Mouse (Mus musculus) neural tube, embryonic 14.5 days (tissue): ENCODE measurements around the gene Chp1. TPM values are rescaled to one million over a fixed set of nuclear protein-coding genes. Genes with fewer than 3 reads are reported as not detected.

Source experiments
- ATAC-seq: fragments of 200-750 bp; cut with Nextera tagmentation; 2 replicates; pipeline ENCODE4 v1.8.0; 2017; ENCODE audit warnings: low read depth, mild to moderate bottlenecking, moderate TSS enrichment, moderate library complexity
- H3K27ac ChIP-seq: fragments of 300-500 bp; sonication (generic); 2 replicates; pipeline ENCODE4 v1.5.1; 2014; ENCODE audit warnings: low read depth, mild to moderate bottlenecking, control low read depth, low read length, moderate library complexity, mixed read lengths
- H3K27me3 ChIP-seq: fragments of 300-500 bp; sonication (generic); 2 replicates; pipeline ENCODE4 v1.6.1; 2014; ENCODE audit warnings: low read length; ENCODE audit not compliant: control insufficient read depth, insufficient read depth
- H3K36me3 ChIP-seq: fragments of 300-500 bp; sonication (generic); 2 replicates; pipeline ENCODE4 v1.6.1; 2014; ENCODE audit warnings: low read length, mixed read lengths; ENCODE audit not compliant: control insufficient read depth, insufficient read depth
- H3K4me1 ChIP-seq: fragments of 300-500 bp; sonication (generic); 2 replicates; pipeline ENCODE4 v1.6.1; 2014; ENCODE audit warnings: low read length; ENCODE audit not compliant: control insufficient read depth, insufficient read depth
- H3K4me2 ChIP-seq: fragments of 300-500 bp; sonication (generic); 2 replicates; pipeline ENCODE4 v1.6.1; 2014; ENCODE audit warnings: mild to moderate bottlenecking, low read depth, low read length, control low read depth
- H3K4me3 ChIP-seq: fragments of 300-500 bp; sonication (generic); 2 replicates; pipeline ENCODE4 v1.5.1; 2014; ENCODE audit warnings: low read depth, low read length, control low read depth, mixed read lengths
- H3K9ac ChIP-seq: fragments of 300-500 bp; sonication (generic); replicated peaks from 2 replicates; pipeline ENCODE4 v1.6.1; 2014; ENCODE audit warnings: low read depth, mild to moderate bottlenecking, control low read depth, low read length, mixed read lengths
- H3K9me3 ChIP-seq: fragments of 300-500 bp; sonication (generic); 2 replicates; pipeline ENCODE4 v1.6.1; 2016; ENCODE audit warnings: low read length; ENCODE audit not compliant: control insufficient read depth
- WGBS: fragments of 180-500 bp; shearing (Covaris S2); extraction: QIAGEN DNeasy Blood & Tissue Kit; methylation state at CpG from one replicate; pipeline ENCODE4 v1.1.7; 2014; 5-methylcytosine and 5-hydroxymethylcytosine counted together
- polyA plus RNA-seq: library from polyadenylated mRNA; unstranded; fragments of >200 nt; fragmentation: Nextera tagmentation; extraction: Ambion mirVana; gene quantifications from 2 replicates; pipeline ENCODE4 v1.2.1, GENCODE M21; 2014

The Chp1 gene
- polyA plus RNA-seq, 1 experiment from 2014 or later = 52.6 TPM

- WGBS = 89% methylated on average over 2 of the region's 2 CpGs
Measured at GRCm38 (mm10) chr2:119549678-119550077, 2.2 kb downstream of the Chp1 start.

GRCm38 (mm10) chr2:119558039-119558438 lies 10.5 kb downstream of the Chp1 start:
- Histone ChIP-seq H3K36me3 (peaks cover 7% of the 10 kb centered on the region; the same call in 1 of the 2 replicates), H3K9ac (no peak overlapping the region), H3K4me2 (no peak overlapping the region), H3K4me3 (no peak overlapping the region), H3K4me1 (no peaks in the 10 kb centered on the region), H3K27me3 (no peaks in the 10 kb centered on the region), H3K27ac (no peak overlapping the region), H3K9me3 (no peaks in the 10 kb centered on the region)
- ATAC-seq = no peak
- 89% methylated on average over 3 of the region's 3 CpGs for WGBS

More at GRCm38 (mm10) chr2:119549678-119550077, 2.2 kb downstream of the Chp1 start:
- Histone ChIP-seq H3K27me3 (no peaks in the 10 kb centered on the region), H3K36me3 (no peaks in the 10 kb centered on the region), H3K4me2 (no peak overlapping the region), H3K27ac (no peak overlapping the region), H3K9ac (no peak overlapping the region), H3K4me1 (peaks cover 12% of the 10 kb centered on the region), H3K4me3 (no peak overlapping the region), H3K9me3 (no peaks in the 10 kb centered on the region)
- ATAC-seq = no peak

GRCm38 (mm10) chr2:119558737-119559340 lies 11.3 kb downstream of the Chp1 start:
- H3K4me2 ChIP-seq = no peak overlapping the region
- H3K27me3 ChIP-seq = no peaks in the 10 kb centered on the region
- no peak overlapping the region for H3K9ac ChIP-seq
- no peaks in the 10 kb centered on the region for H3K9me3 ChIP-seq
- H3K27ac ChIP-seq = no peak overlapping the region
- peaks cover 7% of the 10 kb centered on the region; the same call in 1 of the 2 replicates for H3K36me3 ChIP-seq
- no peaks in the 10 kb centered on the region for H3K4me1 ChIP-seq
- no peak overlapping the region for H3K4me3 ChIP-seq
- 87% methylated on average over 7 of the region's 7 CpGs for WGBS
- ATAC-seq = no peak

- 93% methylated on average over 3 of the region's 3 CpGs for whole genome bisulfite sequencing
- Histone ChIP-seq H3K27me3 (no peaks in the 10 kb centered on the region), H3K27ac (no peak overlapping the region), H3K4me3 (no peak overlapping the region), H3K36me3 (peaks cover 7% of the 10 kb centered on the region; the same call in 1 of the 2 replicates), H3K4me1 (no peaks in the 10 kb centered on the region), H3K4me2 (no peak overlapping the region), H3K9ac (no peak overlapping the region), H3K9me3 (no peaks in the 10 kb centered on the region)
- no peak for ATAC-seq
Measured at GRCm38 (mm10) chr2:119561794-119562193, 14.3 kb downstream of the Chp1 start.

- no peaks in the 10 kb centered on the region for H3K9me3 ChIP-seq
Measured at GRCm38 (mm10) chr2:119565284-119565683, 17.8 kb downstream of the Chp1 start.

GRCm38 (mm10) chr2:119566182-119566855 lies 18.8 kb downstream of the Chp1 start:
- Histone ChIP-seq H3K9me3 (no peaks in the 10 kb centered on the region), H3K4me1 (no peaks in the 10 kb centered on the region), H3K36me3 (peaks cover 7% of the 10 kb centered on the region; the same call in 1 of the 2 replicates), H3K27me3 (no peaks in the 10 kb centered on the region), H3K4me3 (no peak overlapping the region), H3K4me2 (no peak overlapping the region), H3K9ac (no peak overlapping the region), H3K27ac (no peak overlapping the region)
- WGBS = 95% methylated on average over 7 of the region's 7 CpGs
- ATAC-seq = no peak

More at GRCm38 (mm10) chr2:119565284-119565683, 17.8 kb downstream of the Chp1 start:
- WGBS = 89% methylated on average over 4 of the region's 4 CpGs
- no peak overlapping the region for H3K9ac ChIP-seq
- H3K36me3 ChIP-seq = peaks cover 7% of the 10 kb centered on the region; the same call in 1 of the 2 replicates
- no peak overlapping the region for H3K4me2 ChIP-seq
- no peaks in the 10 kb centered on the region for H3K27me3 ChIP-seq
- H3K4me3 ChIP-seq = no peak overlapping the region
- H3K27ac ChIP-seq = no peak overlapping the region
- ATAC-seq = no peak
- H3K4me1 ChIP-seq = no peaks in the 10 kb centered on the region

GRCm38 (mm10) chr2:119572471-119572870 lies 25.0 kb downstream of the Chp1 start:
- H3K9me3 ChIP-seq = no peaks in the 10 kb centered on the region
- H3K4me3 ChIP-seq = no peak overlapping the region
- 96% methylated on average over 1 of the region's 1 CpGs for WGBS
- H3K27me3 ChIP-seq = no peaks in the 10 kb centered on the region
- peaks cover 7% of the 10 kb centered on the region for H3K36me3 ChIP-seq
- no peaks in the 10 kb centered on the region for H3K4me1 ChIP-seq
- ATAC-seq = no peak
- H3K27ac ChIP-seq = no peak overlapping the region
- H3K9ac ChIP-seq = no peak overlapping the region
- H3K4me2 ChIP-seq = no peak overlapping the region

GRCm38 (mm10) chr2:119581571-119581970 lies 34.1 kb downstream of the Chp1 start:
- no peak overlapping the region for H3K27ac ChIP-seq
- no peak for ATAC-seq
- WGBS = 98% methylated on average over 3 of the region's 3 CpGs
- H3K36me3 ChIP-seq = no peaks in the 10 kb centered on the region
- H3K4me3 ChIP-seq = no peak overlapping the region
- H3K9ac ChIP-seq = no peak overlapping the region
- no peaks in the 10 kb centered on the region for H3K27me3 ChIP-seq
- H3K4me2 ChIP-seq = no peak overlapping the region
- no peaks in the 10 kb centered on the region for H3K4me1 ChIP-seq
- H3K9me3 ChIP-seq = no peaks in the 10 kb centered on the region

GRCm38 (mm10) chr2:119583439-119583838 lies 35.9 kb downstream of the Chp1 start:
- Histone ChIP-seq H3K4me3 (no peak overlapping the region), H3K4me2 (no peak overlapping the region), H3K4me1 (no peaks in the 10 kb centered on the region), H3K36me3 (no peaks in the 10 kb centered on the region), H3K27me3 (no peaks in the 10 kb centered on the region), H3K9me3 (no peaks in the 10 kb centered on the region), H3K9ac (no peak overlapping the region), H3K27ac (no peak overlapping the region)
- WGBS = 82% methylated on average over 2 of the region's 2 CpGs
- ATAC-seq = no peak
